Mouse (Mus musculus): ENCODE data around the gene Creld1.

DNA sequence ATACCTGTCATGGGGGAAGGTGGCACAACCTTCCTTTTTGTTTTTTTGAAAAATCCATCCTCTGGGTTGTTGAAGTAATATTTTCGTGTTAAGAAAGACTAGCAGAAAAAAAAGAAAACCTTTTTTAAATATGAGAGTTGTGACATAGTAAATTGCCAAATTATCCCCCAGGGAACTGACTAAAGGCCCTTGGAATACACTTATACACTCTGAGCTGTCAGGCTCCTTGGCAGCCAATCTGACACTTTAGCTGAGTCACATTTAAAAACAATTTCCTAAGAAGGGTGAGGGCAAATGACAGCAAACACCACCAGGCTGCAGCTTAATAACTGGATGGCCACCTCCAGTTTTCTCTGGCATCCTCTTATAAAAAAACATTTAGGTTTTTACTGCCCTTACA, 39.2 kb downstream of the Creld1 start:
- TF ChIP-seq CTCF (conservative IDR thresholded peaks at IDR 0.05; ENCODE audit: low read length) (no peak), POU5F1 (IDR thresholded peaks at IDR 0.05; ENCODE audit: borderline replicate concordance, low read length) (no peak), NANOG (IDR thresholded peaks at IDR 0.05; ENCODE audit: borderline replicate concordance, low read length) (no peak)

All from E14TG2a.4 (cell line).